Mouse (Mus musculus): ENCODE data around the gene Rfc1. TPM values are rescaled to one million over a fixed set of nuclear protein-coding genes. Genes with fewer than 3 reads are reported as not detected.
A peak's percentile ranks its signal among the peaks of the same experiment; 100 is the strongest.
"Not testable (repeated sequence)": the region's sequence is repeated elsewhere in the genome, so short reads cannot be mapped to it uniquely, and the experiment has no call there.

Rfc1 gene
- polyA plus RNA-seq, 1 experiment from 2014 or later = 93.8 TPM

- peaks cover 42% of the 10 kb centered on the region for H3K36me3 ChIP-seq (replicated peaks)
- WGBS = 74% methylated on average over 2 of the region's 2 CpGs
- H3K4me3 ChIP-seq (replicated peaks) = no peak overlapping the region
- H3K9me3 ChIP-seq = no peaks in the 10 kb centered on the region
- H3K27ac ChIP-seq = no peak overlapping the region
- no peak overlapping the region for H3K9ac ChIP-seq
- no peaks in the 10 kb centered on the region for H3K27me3 ChIP-seq
- ATAC-seq (ENCODE audit: low FRiP score) = no peak
- H3K4me1 ChIP-seq = no peaks in the 10 kb centered on the region
- H3K4me2 ChIP-seq = no peak overlapping the region
Observed at GRCm38 (mm10) chr5:65294270-65294669, 41.2 kb downstream of the Rfc1 start.

- no peak overlapping the region for H3K4me2 ChIP-seq
- WGBS = 89% methylated on average over 6 of the region's 6 CpGs
- H3K27ac ChIP-seq = no peak overlapping the region
- H3K9me3 ChIP-seq = no peaks in the 10 kb centered on the region
- no peak overlapping the region for H3K9ac ChIP-seq
- no peaks in the 10 kb centered on the region for H3K4me1 ChIP-seq
- H3K27me3 ChIP-seq = no peaks in the 10 kb centered on the region
- ATAC-seq (ENCODE audit: low FRiP score) = no peak
- no peak overlapping the region for H3K4me3 ChIP-seq (replicated peaks)
- H3K36me3 ChIP-seq (replicated peaks) = peaks cover 46% of the 10 kb centered on the region
Observed at GRCm38 (mm10) chr5:65293627-65294026, 41.8 kb downstream of the Rfc1 start.

- H3K9me3 ChIP-seq; H3K4me2 ChIP-seq; H3K4me1 ChIP-seq; H3K9ac ChIP-seq; H3K4me3 ChIP-seq (replicated peaks); H3K27me3 ChIP-seq; H3K27ac ChIP-seq; ATAC-seq (ENCODE audit: low FRiP score): not testable (repeated sequence)
- H3K36me3 ChIP-seq (replicated peaks) = peaks cover 63% of the 10 kb centered on the region
- 90% methylated on average over 8 of the region's 8 CpGs for WGBS
Observed at GRCm38 (mm10) chr5:65289009-65289408, 46.5 kb downstream of the Rfc1 start.

GRCm38 (mm10) chr5:65287751-65288701, 47.4 kb downstream of the Rfc1 start:
- WGBS = 92% methylated on average over 24 of the region's 24 CpGs
- H3K27me3 ChIP-seq = no peaks in the 10 kb centered on the region
- H3K4me3 ChIP-seq (replicated peaks) = no peak overlapping the region
- no peaks in the 10 kb centered on the region for H3K4me1 ChIP-seq
- H3K27ac ChIP-seq = no peak overlapping the region
- H3K9me3 ChIP-seq = no peaks in the 10 kb centered on the region
- peaks cover 61% of the 10 kb centered on the region for H3K36me3 ChIP-seq (replicated peaks)
- no peak for ATAC-seq (ENCODE audit: low FRiP score)
- H3K4me2 ChIP-seq = no peak overlapping the region
- H3K9ac ChIP-seq = no peak overlapping the region

GRCm38 (mm10) chr5:65284171-65284570, 51.3 kb downstream of the Rfc1 start:
- Histone ChIP-seq H3K9ac (no peak overlapping the region), H3K36me3 (replicated peaks) (peaks cover 52% of the 10 kb centered on the region), H3K27ac (no peak overlapping the region), H3K4me3 (replicated peaks) (no peak overlapping the region), H3K27me3 (no peaks in the 10 kb centered on the region), H3K4me2 (no peak overlapping the region), H3K4me1 (no peaks in the 10 kb centered on the region), H3K9me3 (no peaks in the 10 kb centered on the region)
- no peak for ATAC-seq (ENCODE audit: low FRiP score)
- 98% methylated on average over 3 of the region's 3 CpGs for WGBS

- WGBS = 96% methylated on average over 3 of the region's 3 CpGs
- H3K4me2 ChIP-seq = no peak overlapping the region
- no peaks in the 10 kb centered on the region for H3K9me3 ChIP-seq
- no peak overlapping the region for H3K9ac ChIP-seq
- no peaks in the 10 kb centered on the region for H3K4me1 ChIP-seq
- no peak overlapping the region for H3K27ac ChIP-seq
- no peak for ATAC-seq (ENCODE audit: low FRiP score)
- H3K4me3 ChIP-seq (replicated peaks) = no peak overlapping the region
- H3K27me3 ChIP-seq = no peaks in the 10 kb centered on the region
- peaks cover 55% of the 10 kb centered on the region for H3K36me3 ChIP-seq (replicated peaks)
Observed at GRCm38 (mm10) chr5:65281216-65281615, 54.3 kb downstream of the Rfc1 start.

- Histone ChIP-seq H3K9ac (no peak overlapping the region), H3K27ac (no peak overlapping the region), H3K4me3 (replicated peaks) (no peak overlapping the region), H3K9me3 (no peaks in the 10 kb centered on the region), H3K4me2 (no peak overlapping the region), H3K27me3 (no peaks in the 10 kb centered on the region), H3K36me3 (replicated peaks) (peaks cover 60% of the 10 kb centered on the region), H3K4me1 (no peaks in the 10 kb centered on the region)
- ATAC-seq (ENCODE audit: low FRiP score) = no peak
- 86% methylated on average over 6 of the region's 6 CpGs for WGBS
Observed at GRCm38 (mm10) chr5:65279133-65279651, 56.3 kb downstream of the Rfc1 start.

GRCm38 (mm10) chr5:65273966-65274365, 61.5 kb downstream of the Rfc1 start:
- WGBS = 93% methylated on average over 3 of the region's 3 CpGs
- ATAC-seq (ENCODE audit: low FRiP score) = no peak
- peaks cover 78% of the 10 kb centered on the region for H3K36me3 ChIP-seq (replicated peaks)

GRCm38 (mm10) chr5:65257910-65258505, 77.5 kb downstream of the Rfc1 start:
- no peaks in the 10 kb centered on the region for H3K27me3 ChIP-seq
- no peaks in the 10 kb centered on the region for H3K4me1 ChIP-seq
- H3K4me3 ChIP-seq (replicated peaks) = no peak overlapping the region
- no peak overlapping the region for H3K4me2 ChIP-seq
- H3K27ac ChIP-seq = no peak overlapping the region
- WGBS = 90% methylated on average over 14 of the region's 14 CpGs
- H3K9me3 ChIP-seq = no peaks in the 10 kb centered on the region
- no peak for ATAC-seq (ENCODE audit: low FRiP score)
- H3K36me3 ChIP-seq (replicated peaks) = peaks cover 74% of the 10 kb centered on the region
- H3K9ac ChIP-seq = no peak overlapping the region

More at GRCm38 (mm10) chr5:65273966-65274365, 61.5 kb downstream of the Rfc1 start:
- Histone ChIP-seq H3K4me2 (no peak overlapping the region), H3K4me3 (replicated peaks) (no peak overlapping the region), H3K27ac (no peak overlapping the region), H3K27me3 (no peaks in the 10 kb centered on the region), H3K4me1 (no peaks in the 10 kb centered on the region), H3K9me3 (no peaks in the 10 kb centered on the region), H3K9ac (no peak overlapping the region)

GRCm38 (mm10) chr5:65250185-65250855, 85.2 kb downstream of the Rfc1 start:
- H3K4me2 ChIP-seq = no peak overlapping the region

GRCm38 (mm10) chr5:65247296-65247695, 88.2 kb downstream of the Rfc1 start:
- Histone ChIP-seq H3K4me3 (replicated peaks) (no peak overlapping the region), H3K27ac (no peak overlapping the region), H3K9me3 (no peaks in the 10 kb centered on the region), H3K4me1 (no peaks in the 10 kb centered on the region), H3K36me3 (replicated peaks) (peaks cover 19% of the 10 kb centered on the region), H3K4me2 (no peak overlapping the region), H3K27me3 (no peaks in the 10 kb centered on the region), H3K9ac (no peak overlapping the region)
- 93% methylated on average over 3 of the region's 3 CpGs for WGBS
- ATAC-seq (ENCODE audit: low FRiP score) = no peak

More at GRCm38 (mm10) chr5:65250185-65250855, 85.2 kb downstream of the Rfc1 start:
- Histone ChIP-seq H3K9me3 (no peaks in the 10 kb centered on the region), H3K27ac (no peak overlapping the region), H3K4me3 (replicated peaks) (no peak overlapping the region), H3K36me3 (replicated peaks) (peaks cover 28% of the 10 kb centered on the region), H3K4me1 (no peaks in the 10 kb centered on the region), H3K27me3 (no peaks in the 10 kb centered on the region), H3K9ac (no peak overlapping the region)
- WGBS = 74% methylated on average over 7 of the region's 7 CpGs
- ATAC-seq (ENCODE audit: low FRiP score) = no peak

GRCm38 (mm10) chr5:65242740-65243139, 92.7 kb downstream of the Rfc1 start:
- Histone ChIP-seq H3K27ac (no peak overlapping the region), H3K4me2 (no peak overlapping the region), H3K36me3 (replicated peaks) (peaks cover 17% of the 10 kb centered on the region), H3K4me1 (peaks cover 10% of the 10 kb centered on the region), H3K9me3 (no peaks in the 10 kb centered on the region), H3K27me3 (no peaks in the 10 kb centered on the region), H3K4me3 (replicated peaks) (no peak overlapping the region), H3K9ac (no peak overlapping the region)
- peak; percentile 44; the same call in 1 of the 2 replicates for ATAC-seq (ENCODE audit: low FRiP score)
- 44% methylated on average over 5 of the region's 5 CpGs for WGBS

Data from forebrain, embryonic 12.5 days (tissue).